Mouse (Mus musculus) midbrain, embryonic 13.5 days (tissue): ENCODE data around the gene Tjp2. TPM values are rescaled to one million over a fixed set of nuclear protein-coding genes. Genes with fewer than 3 reads are reported as not detected.

ENCODE experiments used
- ATAC-seq: fragments of 200-750 bp; cut with Nextera tagmentation; 2 replicates; pipeline ENCODE4 v1.8.0; 2017; ENCODE audit warnings: mild to moderate bottlenecking, moderate TSS enrichment, moderate library complexity
- H3K27ac ChIP-seq: fragments of 300-500 bp; sonication (generic); 2 replicates; pipeline ENCODE4 v1.5.1; 2015; ENCODE audit warnings: inconsistent platforms, mild to moderate bottlenecking, moderate library complexity
- H3K27me3 ChIP-seq: fragments of 300-500 bp; sonication (generic); 2 replicates; pipeline ENCODE4 v1.6.1; 2015; ENCODE audit warnings: mild to moderate bottlenecking, inconsistent platforms
- H3K36me3 ChIP-seq: fragments of 300-500 bp; sonication (generic); 2 replicates; pipeline ENCODE4 v1.6.1; 2015; ENCODE audit warnings: mild to moderate bottlenecking, inconsistent platforms
- H3K4me1 ChIP-seq: fragments of 300-500 bp; sonication (generic); replicated peaks from 2 replicates; pipeline ENCODE4 v1.6.1; 2015; ENCODE audit warnings: inconsistent platforms
- H3K4me2 ChIP-seq: fragments of 300-500 bp; sonication (generic); replicated peaks from 2 replicates; pipeline ENCODE4 v1.6.1; 2015; ENCODE audit warnings: moderate library complexity, mild to moderate bottlenecking, inconsistent platforms
- H3K4me3 ChIP-seq: fragments of 300-500 bp; sonication (generic); replicated peaks from 2 replicates; pipeline ENCODE4 v1.5.1; 2015; ENCODE audit warnings: mild to moderate bottlenecking, inconsistent platforms
- H3K9ac ChIP-seq: fragments of 300-500 bp; sonication (generic); replicated peaks from 2 replicates; pipeline ENCODE4 v1.6.1; 2015; ENCODE audit warnings: mild to moderate bottlenecking, inconsistent platforms
- H3K9me3 ChIP-seq: fragments of 300-500 bp; sonication (generic); 2 replicates; pipeline ENCODE4 v1.6.1; 2016; ENCODE audit warnings: mild to moderate bottlenecking, inconsistent platforms
- WGBS: fragments of 180-500 bp; shearing (Covaris S2); methylation state at CpG from one replicate; pipeline ENCODE4 v1.1.7; 2015; 5-methylcytosine and 5-hydroxymethylcytosine counted together
- polyA plus RNA-seq: library from polyadenylated mRNA; unstranded; fragments of >200 nt; fragmentation: Nextera tagmentation; extraction: Ambion mirVana; gene quantifications from 2 replicates; pipeline ENCODE4 v1.2.1, GENCODE M21; 2015

The Tjp2 gene
- polyA plus RNA-seq, 1 experiment from 2014 or later, result 13.9 TPM

DNA sequence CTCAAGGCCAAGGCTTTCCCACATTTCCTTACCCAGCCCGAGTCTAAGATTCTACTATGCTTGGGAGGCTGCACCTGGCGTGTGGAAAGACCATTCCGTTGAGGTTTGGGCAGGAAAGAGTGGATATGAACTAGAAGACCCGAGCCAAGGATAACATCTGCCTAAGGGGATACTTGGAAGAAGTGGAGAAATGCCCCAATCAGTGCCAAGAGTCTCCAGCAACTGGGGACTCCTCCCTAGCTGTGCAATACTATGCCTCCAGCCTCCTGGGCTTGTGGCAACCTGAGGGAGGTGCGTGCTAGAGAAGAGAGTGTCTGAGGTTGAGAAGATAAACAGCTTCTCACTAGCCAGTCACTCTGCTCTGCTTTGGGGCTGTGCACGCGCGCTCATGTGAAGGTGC, 148.9 kb downstream of the Tjp2 start:
- Histone ChIP-seq H3K36me3 (no peaks in the 10 kb centered on the region), H3K27ac (no peak overlapping the region), H3K9me3 (peaks cover 5% of the 10 kb centered on the region; the same call in 1 of the 2 replicates), H3K9ac (no peak overlapping the region), H3K4me2 (no peak overlapping the region), H3K27me3 (no peaks in the 10 kb centered on the region), H3K4me3 (no peak overlapping the region), H3K4me1 (no peaks in the 10 kb centered on the region)
- no peak for ATAC-seq
- WGBS, result 89% methylated on average over 8 of the region's 8 CpGs

DNA sequence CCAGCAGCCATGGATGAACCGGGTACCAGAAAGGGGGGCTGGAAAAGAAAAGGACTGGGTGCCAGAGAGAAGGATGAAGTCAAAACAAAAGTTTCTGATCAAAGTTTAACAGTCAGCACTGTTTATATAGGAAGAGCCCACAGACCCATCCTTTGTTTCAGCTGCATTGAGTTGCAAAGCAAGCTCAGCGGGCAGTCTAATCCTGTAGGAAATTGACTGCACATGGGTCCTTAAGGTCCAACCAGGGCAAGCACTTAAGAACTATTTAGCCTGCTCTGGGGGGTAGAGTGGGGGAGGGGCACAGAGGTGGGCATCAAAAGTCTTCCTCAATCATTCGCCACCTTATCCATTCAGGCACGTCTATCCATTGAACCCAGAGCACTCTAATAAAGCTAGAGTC, 151.7 kb downstream of the Tjp2 start:
- WGBS, result 41% methylated on average over 4 of the region's 4 CpGs

DNA sequence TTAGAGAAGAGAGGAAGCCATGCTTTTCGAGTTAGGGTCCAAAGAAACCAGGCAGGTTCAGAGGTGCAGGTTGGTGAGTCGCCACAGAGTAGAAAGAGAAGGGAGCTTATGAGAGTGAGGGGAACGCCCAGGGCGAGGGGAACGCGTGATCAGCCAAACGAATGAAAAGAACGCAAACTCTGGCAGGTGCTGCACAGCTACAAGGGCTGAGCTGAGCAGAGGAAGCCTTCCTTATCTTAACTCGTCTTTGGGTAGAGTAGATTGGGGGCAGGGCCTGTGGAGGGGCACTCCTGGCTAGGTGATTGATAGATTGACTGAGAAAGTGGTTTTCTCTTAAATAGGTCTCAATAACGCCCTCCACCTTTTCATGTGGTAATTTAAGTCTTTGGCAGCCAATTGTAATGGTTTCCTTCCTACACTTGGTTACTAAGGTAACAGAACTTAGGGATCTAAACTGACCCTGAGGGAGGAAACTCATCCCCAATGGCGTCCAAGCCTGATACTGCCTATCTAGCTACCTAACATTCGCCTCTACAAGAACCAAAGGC, 160.4 kb downstream of the Tjp2 start:
- Histone ChIP-seq H3K27ac (no peak overlapping the region), H3K9me3 (peaks cover 2% of the 10 kb centered on the region; the same call in 1 of the 2 replicates), H3K4me2 (no peak overlapping the region), H3K4me1 (no peaks in the 10 kb centered on the region), H3K9ac (no peak overlapping the region), H3K4me3 (no peak overlapping the region), H3K36me3 (no peaks in the 10 kb centered on the region), H3K27me3 (no peaks in the 10 kb centered on the region)
- 56% methylated on average over 12 of the region's 12 CpGs for WGBS
- no peak for ATAC-seq

More for the DNA sequence above, 151.7 kb downstream of the Tjp2 start:
- H3K9ac ChIP-seq, result no peak overlapping the region
- no peak overlapping the region for H3K4me3 ChIP-seq
- H3K36me3 ChIP-seq, result no peaks in the 10 kb centered on the region
- no peak for ATAC-seq
- no peaks in the 10 kb centered on the region for H3K4me1 ChIP-seq
- H3K27me3 ChIP-seq, result no peaks in the 10 kb centered on the region
- H3K4me2 ChIP-seq, result no peak overlapping the region
- H3K9me3 ChIP-seq, result peaks cover 7% of the 10 kb centered on the region
- no peak overlapping the region for H3K27ac ChIP-seq

GRCm38 (mm10) chr19:24063585-24063984, 161.2 kb downstream of the Tjp2 start:
- Histone ChIP-seq H3K27me3 (no peaks in the 10 kb centered on the region), H3K27ac (no peak overlapping the region), H3K4me1 (no peaks in the 10 kb centered on the region), H3K4me3 (no peak overlapping the region), H3K4me2 (no peak overlapping the region), H3K9me3 (no peaks in the 10 kb centered on the region), H3K9ac (no peak overlapping the region), H3K36me3 (no peaks in the 10 kb centered on the region)
- ATAC-seq, result no peak
- WGBS, result 89% methylated on average over 4 of the region's 4 CpGs

DNA sequence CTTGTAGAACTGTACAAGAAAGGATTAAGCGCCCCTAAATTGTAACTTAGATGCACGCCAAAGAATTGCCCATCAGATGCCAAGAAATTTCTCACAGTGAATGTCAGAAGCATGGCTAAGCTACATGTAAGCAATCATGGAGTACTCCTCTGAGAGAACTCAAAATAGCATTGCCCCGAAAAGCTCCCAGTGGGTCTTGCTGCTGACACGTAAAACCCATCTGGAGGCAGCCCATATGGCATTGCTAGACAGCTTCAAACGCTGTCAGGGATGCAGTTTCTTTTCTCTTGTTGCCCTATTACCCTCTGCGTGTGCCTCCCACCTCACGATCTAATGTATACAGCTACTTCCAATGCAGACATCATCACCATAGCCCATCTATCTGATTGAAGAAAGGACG, 166.0 kb downstream of the Tjp2 start:
- Histone ChIP-seq H3K9ac (no peak overlapping the region), H3K27ac (no peak overlapping the region), H3K9me3 (no peaks in the 10 kb centered on the region), H3K36me3 (no peaks in the 10 kb centered on the region), H3K4me1 (no peaks in the 10 kb centered on the region), H3K4me2 (no peak overlapping the region), H3K4me3 (no peak overlapping the region), H3K27me3 (no peaks in the 10 kb centered on the region)
- 85% methylated on average over 8 of the region's 8 CpGs for WGBS
- no peak for ATAC-seq

DNA sequence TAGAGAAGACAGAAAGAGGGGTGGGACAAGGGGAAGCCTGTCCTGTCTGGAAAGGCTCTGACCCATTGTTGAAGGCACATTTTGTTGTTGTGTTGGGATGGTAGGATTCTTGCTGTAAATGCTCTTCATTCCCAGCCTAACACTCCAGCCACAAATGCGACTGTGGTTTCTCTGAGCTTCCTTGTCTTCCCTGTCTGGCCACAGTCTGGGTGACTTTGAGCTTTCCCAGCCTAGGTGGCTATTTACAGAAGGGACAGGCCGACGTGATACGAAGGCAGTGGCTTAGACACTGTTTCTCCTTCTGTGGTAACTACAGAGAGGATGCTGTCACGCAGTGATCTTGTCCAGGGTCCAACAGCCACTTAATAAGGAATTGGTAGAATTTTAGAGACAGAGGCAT, 166.8 kb downstream of the Tjp2 start:
- Histone ChIP-seq H3K4me1 (no peaks in the 10 kb centered on the region), H3K27ac (no peak overlapping the region), H3K9me3 (no peaks in the 10 kb centered on the region), H3K9ac (no peak overlapping the region), H3K27me3 (no peaks in the 10 kb centered on the region), H3K4me2 (no peak overlapping the region), H3K4me3 (no peak overlapping the region), H3K36me3 (no peaks in the 10 kb centered on the region)
- no peak for ATAC-seq
- WGBS, result 94% methylated on average over 5 of the region's 5 CpGs

- no peak overlapping the region for H3K9ac ChIP-seq
- WGBS, result 98% methylated on average over 1 of the region's 1 CpGs
- H3K4me3 ChIP-seq, result no peak overlapping the region
- H3K27ac ChIP-seq, result no peak overlapping the region
- H3K9me3 ChIP-seq, result no peaks in the 10 kb centered on the region
- ATAC-seq, result no peak
- no peaks in the 10 kb centered on the region for H3K36me3 ChIP-seq
- H3K4me1 ChIP-seq, result no peaks in the 10 kb centered on the region
- H3K27me3 ChIP-seq, result no peaks in the 10 kb centered on the region
- no peak overlapping the region for H3K4me2 ChIP-seq
Observed at GRCm38 (mm10) chr19:24056880-24057279, 167.9 kb downstream of the Tjp2 start.

GRCm38 (mm10) chr19:24054904-24055303, 169.9 kb downstream of the Tjp2 start:
- no peak for ATAC-seq
- WGBS, result 76% methylated on average over 2 of the region's 2 CpGs

DNA sequence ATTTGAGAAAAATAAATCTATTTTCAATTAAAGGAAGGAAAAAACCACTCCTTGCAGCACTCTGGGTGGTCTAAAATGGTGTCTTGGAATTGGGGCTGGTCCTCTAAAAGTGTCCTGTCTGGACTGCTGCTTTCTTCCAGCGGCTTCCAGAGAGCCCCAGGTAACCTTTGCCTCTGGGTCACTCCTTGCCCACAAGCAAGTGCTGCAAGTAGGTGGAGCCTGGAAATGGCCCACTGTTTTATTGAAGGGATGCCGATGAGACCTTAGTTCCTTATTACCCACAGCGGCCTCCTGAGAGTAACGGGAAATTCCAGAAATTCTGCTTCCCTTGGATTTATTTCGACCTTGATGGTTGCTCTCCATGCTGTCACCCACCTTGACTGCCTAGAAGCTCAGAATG, 170.6 kb downstream of the Tjp2 start:
- Histone ChIP-seq H3K27ac (no peak overlapping the region), H3K4me2 (no peak overlapping the region), H3K4me1 (no peaks in the 10 kb centered on the region), H3K9ac (no peak overlapping the region), H3K4me3 (no peak overlapping the region), H3K9me3 (no peaks in the 10 kb centered on the region), H3K36me3 (no peaks in the 10 kb centered on the region), H3K27me3 (no peaks in the 10 kb centered on the region)
- ATAC-seq, result no peak
- 91% methylated on average over 5 of the region's 5 CpGs for WGBS

More at GRCm38 (mm10) chr19:24054904-24055303, 169.9 kb downstream of the Tjp2 start:
- no peaks in the 10 kb centered on the region for H3K9me3 ChIP-seq
- no peak overlapping the region for H3K4me3 ChIP-seq
- H3K27me3 ChIP-seq, result no peaks in the 10 kb centered on the region
- no peak overlapping the region for H3K4me2 ChIP-seq
- no peaks in the 10 kb centered on the region for H3K36me3 ChIP-seq
- no peak overlapping the region for H3K9ac ChIP-seq
- no peaks in the 10 kb centered on the region for H3K4me1 ChIP-seq
- H3K27ac ChIP-seq, result no peak overlapping the region

GRCm38 (mm10) chr19:24050514-24050913, 174.3 kb downstream of the Tjp2 start:
- H3K9ac ChIP-seq, result no peak overlapping the region
- 75% methylated on average over 2 of the region's 2 CpGs for WGBS
- no peak overlapping the region for H3K4me2 ChIP-seq
- ATAC-seq, result no peak
- H3K27ac ChIP-seq, result no peak overlapping the region
- no peaks in the 10 kb centered on the region for H3K9me3 ChIP-seq
- no peaks in the 10 kb centered on the region for H3K36me3 ChIP-seq
- no peaks in the 10 kb centered on the region for H3K27me3 ChIP-seq
- no peak overlapping the region for H3K4me3 ChIP-seq
- H3K4me1 ChIP-seq, result no peaks in the 10 kb centered on the region

DNA sequence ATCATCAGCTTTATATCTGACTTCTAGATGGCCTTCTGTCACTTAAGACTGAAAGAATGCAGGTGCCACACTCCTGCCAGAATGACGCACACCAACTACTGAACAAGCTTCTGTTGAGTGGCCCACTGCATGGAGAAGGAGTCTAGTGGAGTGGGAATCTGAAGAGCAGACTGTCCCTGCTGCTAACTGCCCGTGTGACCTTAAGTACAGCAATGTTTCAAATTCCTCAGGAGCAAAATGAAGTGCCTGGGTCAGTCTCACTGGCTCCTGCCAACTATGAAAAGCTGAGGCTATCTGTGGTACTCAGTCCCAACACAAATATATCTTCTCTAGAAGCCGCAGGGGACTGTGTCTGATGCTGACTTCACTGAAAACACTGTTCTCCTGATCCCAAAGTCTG, 175.5 kb downstream of the Tjp2 start:
- Histone ChIP-seq H3K9me3 (no peaks in the 10 kb centered on the region), H3K36me3 (no peaks in the 10 kb centered on the region), H3K9ac (no peak overlapping the region), H3K27ac (no peak overlapping the region), H3K4me1 (no peaks in the 10 kb centered on the region), H3K27me3 (no peaks in the 10 kb centered on the region), H3K4me2 (no peak overlapping the region), H3K4me3 (no peak overlapping the region)
- ATAC-seq, result no peak
- WGBS, result 88% methylated on average over 3 of the region's 3 CpGs

DNA sequence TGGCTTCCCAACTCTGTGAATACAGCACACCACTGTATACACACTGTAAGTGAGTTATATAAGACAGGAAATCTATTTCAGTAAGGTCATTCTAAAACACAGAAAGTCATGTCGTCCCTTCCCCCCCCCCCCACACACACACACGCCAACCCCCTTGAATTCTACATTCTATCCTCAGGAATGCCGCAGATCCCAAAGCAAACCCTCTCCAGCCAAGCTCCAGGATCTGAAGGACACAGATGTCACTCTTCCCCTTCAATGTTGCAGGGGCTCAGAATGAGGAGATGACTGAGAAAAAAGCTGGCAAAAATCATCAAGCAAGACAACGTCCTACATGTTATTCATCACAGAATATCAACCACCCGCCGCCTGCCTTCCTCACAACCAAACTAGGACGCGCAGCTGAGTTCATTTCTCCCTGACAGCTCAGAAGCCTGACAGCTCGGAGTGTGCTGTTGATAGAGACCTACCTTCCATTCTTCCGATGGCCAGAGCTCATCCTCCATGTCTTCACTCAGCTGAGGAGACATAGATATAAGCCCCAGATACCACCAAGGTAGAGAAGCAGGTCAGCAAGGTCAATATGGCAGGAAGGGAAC, 178.3 kb downstream of the Tjp2 start:
- Histone ChIP-seq H3K36me3 (no peaks in the 10 kb centered on the region), H3K27me3 (no peaks in the 10 kb centered on the region), H3K4me3 (no peak overlapping the region), H3K4me2 (no peak overlapping the region), H3K9ac (no peak overlapping the region), H3K27ac (no peak overlapping the region), H3K9me3 (no peaks in the 10 kb centered on the region), H3K4me1 (no peaks in the 10 kb centered on the region)
- ATAC-seq, result no peak
- WGBS, result 90% methylated on average over 10 of the region's 10 CpGs
